Mouse (Mus musculus): ENCODE data around the gene Inpp4b. TPM values are rescaled to one million over a fixed set of nuclear protein-coding genes. Genes with fewer than 3 reads are reported as not detected.

Gene Inpp4b
- polyA plus RNA-seq (2012; rRNA removed; ENCODE audit: low replicate concordance) = 2.7 TPM in 2 replicates

DNA sequence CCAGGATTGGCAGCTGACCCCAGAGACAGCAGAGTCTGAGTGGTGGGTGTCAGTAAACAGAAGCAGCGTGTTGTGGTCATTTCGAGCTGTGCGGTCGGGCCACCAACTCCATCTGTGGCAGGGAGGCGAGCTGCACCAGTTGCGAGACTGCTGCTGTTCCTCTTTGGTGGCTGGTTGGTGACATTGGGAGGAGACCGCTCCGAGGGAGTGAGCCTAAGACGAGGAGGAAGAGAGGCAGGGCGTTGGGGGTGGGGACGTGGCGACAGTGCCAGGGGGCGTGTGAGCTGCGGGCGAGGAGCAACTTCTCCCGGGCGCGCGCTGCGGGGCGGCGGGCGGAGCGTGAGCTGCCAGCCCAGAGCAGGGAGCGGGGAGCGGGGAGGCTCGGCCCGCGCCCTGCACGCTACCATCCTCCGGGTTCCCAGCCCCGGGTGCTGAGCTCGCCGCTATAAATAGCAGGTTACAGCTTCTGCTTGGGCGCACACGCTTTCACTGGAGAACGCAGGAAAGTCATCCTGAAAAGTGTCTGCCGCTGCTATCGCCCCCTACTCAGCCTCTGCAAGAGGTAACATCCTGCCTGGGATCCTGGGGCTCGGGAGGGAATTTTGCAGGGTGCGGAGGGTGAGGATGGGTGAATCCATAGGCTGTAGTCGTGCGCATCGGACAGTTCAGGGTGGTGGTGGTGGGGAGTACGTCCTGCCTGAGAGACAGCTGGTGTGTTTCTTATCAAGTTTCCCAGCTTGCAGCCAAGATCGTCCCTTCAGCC lies at the start of gene Inpp4b:
Inpp4b (plus strand) TSS at position 321 of the 763 bp plus-strand sequence.

Measured in subcutaneous adipose tissue, adult 2 months (tissue).